Mouse (Mus musculus): ENCODE data around the gene 1700020L24Rik. TPM values are rescaled to one million over a fixed set of nuclear protein-coding genes. Genes with fewer than 3 reads are reported as not detected.

The 1700020L24Rik gene
- total and polyA plus RNA-seq, 3 experiments: 0.60 TPM; not detected in 2

GRCm38 (mm10) chr11:83398724-83399123, 38.8 kb upstream of the 1700020L24Rik start:
- H3K4me3 ChIP-seq (ENCODE audit: control insufficient read depth in 1 of 2, insufficient read depth in 1 of 2, low read depth in 2 of 2, low read length in 2 of 2): no peak overlapping the region
- H3K79me2 ChIP-seq (ENCODE audit: control insufficient read depth, insufficient read depth, low read length, poor library complexity): no peaks in the 10 kb centered on the region
- DNase-seq (ENCODE audit: low read depth, low spot score): no peak
- H3K36me3 ChIP-seq (ENCODE audit: control insufficient read depth in 1 of 2, insufficient read depth in 2 of 2, low read length in 2 of 2): peaks cover 0 to 18% of the 10 kb centered on the region in 2 experiments; a peak in 2 of 4 replicates
- no peaks in the 10 kb centered on the region for H3K27me3 ChIP-seq (ENCODE audit: control insufficient read depth in 1 of 2, insufficient read depth in 2 of 2, low read length in 2 of 2)
- H3K27ac ChIP-seq (ENCODE audit: control insufficient read depth, low read depth, low read length): no peak overlapping the region
- TF ChIP-seq ZNF384 (IDR thresholded peaks at IDR 0.05; ENCODE audit: low read depth, low read length) (no peak), POLR2A (IDR thresholded peaks at IDR 0.05; ENCODE audit: control insufficient read depth in 1 of 2, insufficient read depth in 1 of 2, low read depth in 1 of 2, low read length in 2 of 2, poor library complexity in 1 of 2) (no peak), ZKSCAN1 (IDR thresholded peaks at IDR 0.05; ENCODE audit: low read depth, low read length) (no peak), MEF2A (IDR thresholded peaks at IDR 0.05; ENCODE audit: extremely low read depth, insufficient replicate concordance, low read depth, low read length, poor library complexity, severe bottlenecking) (no peak), USF1 (IDR thresholded peaks at IDR 0.05; ENCODE audit: low read depth, low read length) (no peak), RCOR1 (IDR thresholded peaks at IDR 0.05; ENCODE audit: low read depth, low read length) (no peak), EP300 (IDR thresholded peaks at IDR 0.05; ENCODE audit: low read depth in 1 of 2, low read length in 2 of 2) (no peak), MAZ (IDR thresholded peaks at IDR 0.05; ENCODE audit: low read depth, low read length) (no peak), ZMIZ1 (IDR thresholded peaks at IDR 0.05; ENCODE audit: low read depth, low read length) (no peak), NRF1 (IDR thresholded peaks at IDR 0.05; ENCODE audit: insufficient read depth, low read depth, low read length, poor library complexity, severe bottlenecking) (no peak), MAFK (IDR thresholded peaks at IDR 0.05; ENCODE audit: borderline replicate concordance, low read depth, low read length) (no peak), ELF1 (IDR thresholded peaks at IDR 0.05; ENCODE audit: low read depth, low read length) (no peak), CHD2 (IDR thresholded peaks at IDR 0.05; ENCODE audit: low read length) (no peak), MYB (IDR thresholded peaks at IDR 0.05; ENCODE audit: low read depth, low read length) (no peak)
- H3K9me3 ChIP-seq (replicated peaks; ENCODE audit: insufficient read depth, low read length): no peaks in the 10 kb centered on the region
- no peak overlapping the region for H3K9ac ChIP-seq (ENCODE audit: control insufficient read depth, low read depth, low read length, poor library complexity, severe bottlenecking)
- no peaks in the 10 kb centered on the region for H3K4me1 ChIP-seq (ENCODE audit: control insufficient read depth in 1 of 2, insufficient read depth in 2 of 2, low read length in 2 of 2)

GRCm38 (mm10) chr11:83403787-83404186, 33.7 kb upstream of the 1700020L24Rik start:
- peaks cover 0 to 10% of the 10 kb centered on the region in 2 experiments; a peak in 2 of 4 replicates for H3K36me3 ChIP-seq (ENCODE audit: control insufficient read depth in 1 of 2, insufficient read depth in 2 of 2, low read length in 2 of 2)
- no peaks in the 10 kb centered on the region for H3K4me1 ChIP-seq (ENCODE audit: control insufficient read depth in 1 of 2, insufficient read depth in 2 of 2, low read length in 2 of 2)

More at GRCm38 (mm10) chr11:83403787-83404186, 33.7 kb upstream of the 1700020L24Rik start:
- no peak overlapping the region for H3K9ac ChIP-seq (ENCODE audit: control insufficient read depth, low read depth, low read length, poor library complexity, severe bottlenecking)
- no peak overlapping the region for H3K4me3 ChIP-seq (ENCODE audit: control insufficient read depth in 1 of 2, insufficient read depth in 1 of 2, low read depth in 2 of 2, low read length in 2 of 2)
- H3K27me3 ChIP-seq (ENCODE audit: control insufficient read depth in 1 of 2, insufficient read depth in 2 of 2, low read length in 2 of 2): no peaks in the 10 kb centered on the region
- no peaks in the 10 kb centered on the region for H3K79me2 ChIP-seq (ENCODE audit: control insufficient read depth, insufficient read depth, low read length, poor library complexity)
- no peak overlapping the region for H3K27ac ChIP-seq (ENCODE audit: control insufficient read depth, low read depth, low read length)
- TF ChIP-seq RAD21 (IDR thresholded peaks at IDR 0.05; ENCODE audit: low read depth, low read length): no peak
- TF ChIP-seq NELFE (IDR thresholded peaks at IDR 0.05; ENCODE audit: low read depth, low read length): no peak
- TF ChIP-seq MAX (IDR thresholded peaks at IDR 0.05; ENCODE audit: low read length): no peak
- no peak for TF ChIP-seq CTCF (IDR thresholded peaks at IDR 0.05 in 2 of 3, conservative IDR thresholded peaks at IDR 0.05 in 1 of 3; ENCODE audit: control insufficient read depth in 1 of 3, insufficient read depth in 1 of 3, low read depth in 2 of 3, low read length in 3 of 3, poor library complexity in 1 of 3, severe bottlenecking in 1 of 3)
- H3K9me3 ChIP-seq (replicated peaks; ENCODE audit: insufficient read depth, low read length): no peaks in the 10 kb centered on the region
- DNase-seq (ENCODE audit: low read depth, low spot score): no peak
